In the genomic region with DNA sequence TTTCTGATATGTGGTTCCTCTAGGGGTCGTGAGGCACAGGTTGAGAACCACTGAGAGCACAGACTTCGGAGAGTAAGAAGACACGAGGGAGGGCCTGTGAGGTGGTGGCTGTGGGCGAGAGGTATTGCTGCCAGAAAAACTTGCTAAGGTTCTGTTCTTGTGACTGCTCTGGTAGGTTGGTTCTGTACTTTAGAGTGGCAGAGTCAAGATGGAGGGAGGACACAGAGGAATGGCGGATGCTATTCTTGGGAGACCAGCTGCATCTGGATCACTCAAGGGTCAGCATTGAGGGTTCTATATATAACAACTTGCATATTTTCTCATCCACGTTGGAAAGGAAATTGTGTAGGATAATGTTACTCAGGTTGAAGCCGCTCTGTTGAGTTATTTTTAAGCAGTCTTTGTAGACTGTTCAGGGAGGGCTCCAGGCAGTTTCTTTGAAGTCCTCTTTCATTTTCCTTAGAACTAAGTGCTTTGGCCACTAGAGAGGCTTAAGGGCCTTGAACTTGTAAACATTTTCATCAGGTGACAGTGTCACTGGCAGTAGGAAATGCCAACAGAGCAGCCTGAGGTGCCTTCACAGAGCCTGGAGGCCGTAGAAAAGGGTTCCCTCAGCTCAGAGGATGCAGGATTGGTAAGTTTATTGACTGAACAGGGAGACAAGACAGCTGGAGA, we compare ENCODE assay signal across 16 mouse cellular contexts. TPM values are rescaled to one million over a fixed set of nuclear protein-coding genes. Genes with fewer than 3 reads are reported as not detected.
DNase-seq lines count a peak whose midpoint lies in the region; ATAC-seq lines count a peak whose summit lies in the region.
"Had no signal": no experiment of that assay in that cellular context is flagged by ENCODE, and none has a peak within 500 bp of the region (broad histone marks: within the 10 kb centered on the region; RNA-seq: fewer than 3 reads in every experiment).

No protein-coding gene starts in this region.

- intact Hi-C loops in heart, postnatal 25 days (cut with DNase I), result no loop called here

- ATAC-seq in heart, embryonic 11.5 days (replicated peaks; ENCODE audit: insufficient number of reproducible peaks, low FRiP score, low TSS enrichment), result no peak
- ATAC-seq in hindbrain, embryonic 16.5 days, result 0 out of 2 replicates have a peak, but pooled peaks have one; percentile 13

- WGBS in heart, embryonic 11.5 days (ENCODE audit: insufficient replicate concordance), result 64% methylated on average over 8 of the region's 8 CpGs
- 85% methylated on average over 8 of the region's 8 CpGs for WGBS in hindbrain, embryonic 16.5 days
- 86% methylated on average over 8 of the region's 8 CpGs for WGBS in hindbrain, embryonic 10.5 days

- H3K4me2 ChIP-seq in heart, embryonic 11.5 days, result no peak overlapping the region; the same call in 1 of the 2 replicates
- H3K4me2 ChIP-seq in hindbrain, embryonic 16.5 days (ENCODE audit: low read length), result no peak overlapping the region
- H3K4me2 ChIP-seq: limb, embryonic 12.5 days; midbrain, embryonic 11.5 days had no signal

- no peaks in the 10 kb centered on the region for H3K36me3 ChIP-seq in heart, embryonic 11.5 days (ENCODE audit: control insufficient read depth, insufficient read depth, low read length)
- no peaks in the 10 kb centered on the region for H3K36me3 ChIP-seq in hindbrain, embryonic 16.5 days (ENCODE audit: control insufficient read depth, insufficient read depth, low read length)
- H3K36me3 ChIP-seq in hindbrain, embryonic 10.5 days, result no peaks in the 10 kb centered on the region
- H3K36me3 ChIP-seq: limb, embryonic 12.5 days had no signal

- H3K9me3 ChIP-seq in heart, embryonic 11.5 days (replicated peaks; ENCODE audit: control insufficient read depth, low read length), result no peaks in the 10 kb centered on the region
- no peaks in the 10 kb centered on the region for H3K9me3 ChIP-seq in hindbrain, embryonic 16.5 days (ENCODE audit: control insufficient read depth, low read length)
- H3K9me3 ChIP-seq in hindbrain, embryonic 10.5 days, result no peaks in the 10 kb centered on the region
- H3K9me3 ChIP-seq: limb, embryonic 12.5 days had no signal

- H3K4me1 ChIP-seq in heart, embryonic 11.5 days (ENCODE audit: control insufficient read depth, insufficient read depth, low read length), result peaks cover 2% of the 10 kb centered on the region; the same call in 1 of the 2 replicates
- no peaks in the 10 kb centered on the region for H3K4me1 ChIP-seq in hindbrain, embryonic 16.5 days (ENCODE audit: control insufficient read depth, insufficient read depth, low read depth, low read length)
- no peaks in the 10 kb centered on the region for H3K4me1 ChIP-seq in hindbrain, embryonic 10.5 days (replicated peaks)

- no peak overlapping the region for H3K4me3 ChIP-seq in heart, embryonic 11.5 days (ENCODE audit: low read depth, low read length)
- H3K4me3 ChIP-seq in hindbrain, embryonic 16.5 days (ENCODE audit: low read length), result no peak overlapping the region
- no peak overlapping the region for H3K4me3 ChIP-seq in hindbrain, embryonic 10.5 days
- H3K4me3 ChIP-seq: limb, embryonic 12.5 days had no signal

- no peak for DNase-seq in heart, postnatal 25 days (ENCODE audit: low spot score)
- DNase-seq in hindbrain, embryonic 10.5 days (ENCODE audit: low spot score), result no peak
- peak; percentile 33 for DNase-seq in right cerebral cortex, adult 18-20 months
- no peak for DNase-seq in right cerebral cortex, postnatal 10 days (ENCODE audit: low spot score in 2 of 2)
- peak; percentile 50 for DNase-seq in telencephalon, adult 2 months (ENCODE audit: low read depth, low spot score)
- DNase-seq in cerebellum, adult 8-10 months, result no peak
- DNase-seq: adrenal gland, postnatal 10 days; cerebellum, postnatal 10 days; embryo, embryonic 11 days; gastrocnemius, postnatal 25 days; lung, postnatal 4 days; thymus, postnatal 4 days had no signal

- no peak overlapping the region for H3K9ac ChIP-seq in heart, embryonic 11.5 days (ENCODE audit: low read depth, low read length)
- H3K9ac ChIP-seq in hindbrain, embryonic 16.5 days (ENCODE audit: low read depth, low read length), result no peak overlapping the region
- H3K9ac ChIP-seq: limb, embryonic 12.5 days had no signal

- no peaks in the 10 kb centered on the region for H3K27me3 ChIP-seq in heart, embryonic 11.5 days (ENCODE audit: control insufficient read depth, insufficient read depth, low read length)
- no peaks in the 10 kb centered on the region for H3K27me3 ChIP-seq in hindbrain, embryonic 16.5 days (replicated peaks; ENCODE audit: control insufficient read depth, insufficient read depth, low read length)
- H3K27me3 ChIP-seq in hindbrain, embryonic 10.5 days (ENCODE audit: insufficient read depth, poor library complexity, severe bottlenecking), result no peaks in the 10 kb centered on the region
- H3K27me3 ChIP-seq: limb, embryonic 12.5 days had no signal

- H3K27ac ChIP-seq in heart, embryonic 11.5 days (ENCODE audit: low read depth, low read length), result peak overlapping the region; percentile 46; the same call in 1 of the 2 replicates
- H3K27ac ChIP-seq in hindbrain, embryonic 16.5 days (ENCODE audit: low read depth, low read length), result no peak overlapping the region
- H3K27ac ChIP-seq in hindbrain, embryonic 10.5 days, result no peak overlapping the region
- H3K27ac ChIP-seq: limb, embryonic 12.5 days had no signal

RNA-seq across cellular contexts. Expression of gene Ppm1l, which starts 25.7 kb away (rescaled TPM):
- polyA plus RNA-seq in heart, embryonic 11.5 days (2014; fragmentation: Nextera tagmentation; extraction: Ambion mirVana), result 5.6 and 8.8 TPM in 2 replicates
- total RNA-seq in heart, postnatal 25 days (2021), result 10 to 100 TPM; 23.6 to 24.5 TPM
- 19.1 and 20.8 TPM in 2 replicates for polyA plus RNA-seq in hindbrain, embryonic 16.5 days (2015; fragmentation: Nextera tagmentation; extraction: Ambion mirVana)
- polyA plus RNA-seq in hindbrain, embryonic 10.5 days (2016; fragmentation: Nextera tagmentation; extraction: Ambion mirVana), result 13.3 and 17.3 TPM in 2 replicates

Comparison
In these comparisons a context has a peak if more than half of its experiments do, and no peak if none do; other contexts are left out.
1. DNase-seq: peak in right cerebral cortex, adult 18-20 months (single experiment) and telencephalon, adult 2 months (single experiment); none in heart, postnatal 25 days (single experiment), hindbrain, embryonic 10.5 days (single experiment), right cerebral cortex, postnatal 10 days (0 of 2) and cerebellum, adult 8-10 months (single experiment).